Mouse (Mus musculus): ENCODE data around the gene Cfap73.

Cfap73 gene

DNA sequence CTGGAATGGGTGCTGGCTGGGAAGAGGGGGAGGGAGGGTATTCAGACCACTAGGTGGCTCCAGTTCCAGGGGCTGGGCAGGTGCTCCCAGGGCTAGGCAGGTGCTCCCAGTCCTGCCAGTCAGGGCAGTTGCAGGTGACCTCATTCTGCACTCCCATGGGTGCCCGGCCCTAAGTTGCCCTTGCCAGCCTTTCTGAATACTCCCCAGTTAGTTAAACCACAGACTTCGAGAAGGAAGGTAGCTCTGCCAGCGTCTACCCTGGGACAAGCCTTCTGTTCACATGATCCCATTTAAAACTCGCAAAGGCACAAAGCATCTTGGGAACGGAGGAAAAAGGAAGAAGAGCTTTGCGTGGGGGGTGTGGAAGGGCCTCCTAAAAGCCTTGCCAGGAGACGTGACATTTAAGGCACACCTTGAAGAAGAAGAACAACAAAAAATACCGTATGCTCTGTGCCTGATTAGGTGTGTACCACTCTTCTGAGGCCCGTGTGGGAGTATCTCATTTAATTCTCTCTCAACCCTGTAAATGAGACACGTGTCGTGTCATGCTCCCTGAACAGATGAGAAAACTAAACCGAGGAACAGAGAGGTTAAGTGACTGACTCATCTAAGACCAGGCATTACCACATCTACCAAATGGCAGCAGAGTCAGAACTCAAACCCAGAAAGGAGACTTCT is 13.9 kb upstream of the Cfap73 start:
- DNase-seq (ENCODE audit: low spot score) = peak; percentile 34

DNA sequence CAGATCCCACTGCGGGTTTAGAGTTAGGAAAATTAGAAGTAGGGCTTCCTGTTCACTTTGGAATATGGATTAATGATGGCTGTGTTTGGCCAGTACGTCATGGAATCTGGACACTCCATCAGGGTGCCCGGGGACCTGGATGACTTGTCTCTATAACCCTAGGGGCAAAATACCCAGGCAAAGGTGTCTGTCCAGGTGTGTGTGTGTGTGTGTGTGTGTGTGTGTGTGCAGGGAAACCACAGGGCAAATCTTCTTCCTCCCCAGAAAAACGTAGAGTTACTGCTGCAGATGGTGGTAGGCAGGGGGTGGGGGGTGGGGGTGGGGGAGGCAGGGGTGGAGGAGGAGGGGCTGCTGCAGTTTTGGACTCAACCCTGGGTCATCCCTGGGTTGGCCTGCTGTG is 13.3 kb upstream of the Cfap73 start:
- DNase-seq (ENCODE audit: low spot score) = no peak

- no peak for DNase-seq (ENCODE audit: low spot score)
These were observed 11.8 kb upstream of the Cfap73 start for GRCm38 (mm10) chr5:120645851-120646250.

DNA sequence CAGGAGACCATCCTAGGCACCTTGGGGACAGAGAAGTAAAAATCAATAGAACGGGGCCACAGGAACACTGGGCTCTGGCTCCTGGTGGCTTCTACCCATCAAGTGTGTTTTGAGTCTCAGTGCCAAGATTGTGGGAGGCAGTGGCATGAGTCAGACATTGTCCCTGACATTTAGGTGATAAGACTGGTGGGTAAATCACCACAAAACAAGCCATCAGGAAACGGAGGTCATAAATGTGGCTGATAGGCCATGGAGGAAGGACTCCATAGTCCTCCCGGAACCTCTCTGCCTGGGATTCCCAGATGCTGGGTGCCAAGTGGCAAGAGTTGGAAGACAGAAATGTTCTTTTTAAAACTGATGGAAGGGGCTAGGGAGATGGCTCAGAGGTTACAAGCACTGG is 10.2 kb upstream of the Cfap73 start:
- DNase-seq (ENCODE audit: low spot score) = no peak

DNA sequence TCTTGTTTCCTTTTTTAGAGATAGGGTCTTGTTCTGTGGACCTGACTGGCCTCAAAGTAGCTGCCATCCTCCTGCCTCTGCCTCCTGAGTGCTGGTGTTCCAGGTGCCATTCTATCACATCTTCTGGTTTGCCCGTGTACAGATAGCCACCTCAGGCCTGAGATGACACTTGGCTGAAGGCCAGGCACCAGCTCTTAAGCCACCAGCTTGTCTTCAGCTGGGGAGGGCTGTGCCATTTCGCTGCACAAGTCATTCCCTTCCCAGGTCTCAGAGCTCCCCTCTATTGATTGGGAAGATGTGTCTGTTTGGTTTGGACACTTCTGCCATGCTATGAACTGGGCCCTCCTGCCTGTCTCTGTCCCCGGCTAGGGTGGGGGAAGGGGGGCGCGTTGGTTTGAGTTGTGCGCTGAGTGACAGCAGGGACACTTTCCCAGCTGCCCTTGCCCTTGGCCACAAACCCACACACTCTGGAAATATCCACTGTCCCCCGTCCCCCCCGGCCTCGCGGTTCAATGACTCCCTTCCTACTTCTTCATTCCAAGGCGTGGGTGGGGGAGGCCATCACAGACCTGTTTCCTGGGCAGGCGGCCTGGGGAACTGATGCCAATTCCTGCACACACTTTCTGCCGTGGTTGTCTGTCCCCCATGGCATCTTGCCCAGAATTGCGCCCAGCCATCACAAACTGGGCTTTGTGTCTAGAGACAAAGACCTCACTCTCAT is 9.5 kb upstream of the Cfap73 start:
- no peak for DNase-seq (ENCODE audit: low spot score)

DNA sequence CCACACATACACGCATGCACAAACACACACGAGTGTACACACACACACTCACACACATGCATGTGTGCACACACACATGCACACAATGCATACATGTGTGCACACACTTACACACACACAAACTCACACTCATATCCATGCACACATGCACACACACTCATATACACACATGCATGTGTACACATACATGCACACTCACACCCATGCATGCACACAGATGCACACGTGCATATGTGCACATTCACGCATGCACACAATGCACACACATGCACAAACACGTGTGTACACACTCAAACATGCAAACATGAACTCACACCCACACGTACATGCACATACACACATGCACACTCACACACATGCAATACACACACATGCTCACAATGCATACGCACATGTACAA is 6.1 kb upstream of the Cfap73 start:
- no peak for DNase-seq (ENCODE audit: low spot score)

DNA sequence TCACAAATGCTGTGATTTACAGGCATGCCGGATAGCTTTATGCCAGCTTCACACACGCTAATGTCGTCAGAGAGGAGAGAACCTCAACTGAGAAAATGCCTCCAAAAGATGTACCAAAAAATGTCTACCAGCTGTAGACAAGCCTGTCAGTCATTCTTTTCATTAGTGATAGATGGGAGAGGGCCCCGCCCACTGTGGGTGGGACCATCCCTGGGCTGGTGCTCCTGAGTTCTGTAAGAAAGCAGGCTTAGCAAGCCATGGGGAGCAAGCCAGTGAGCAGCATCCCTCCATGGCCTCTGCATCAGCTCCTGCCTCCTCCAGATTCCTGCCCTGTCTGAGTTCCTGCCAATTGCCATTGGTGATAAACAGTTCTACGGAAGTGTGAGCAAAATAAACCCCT is 1.6 kb upstream of the Cfap73 start:
- no peak for DNase-seq (ENCODE audit: low spot score)

- no peak for DNase-seq (ENCODE audit: low spot score)
These were observed 825 bp upstream of the Cfap73 start for GRCm38 (mm10) chr5:120634860-120635259.

GRCm38 (mm10) chr5:120631892-120632291 is 2.1 kb downstream of the Cfap73 start:
- DNase-seq (ENCODE audit: low spot score) = no peak

DNA sequence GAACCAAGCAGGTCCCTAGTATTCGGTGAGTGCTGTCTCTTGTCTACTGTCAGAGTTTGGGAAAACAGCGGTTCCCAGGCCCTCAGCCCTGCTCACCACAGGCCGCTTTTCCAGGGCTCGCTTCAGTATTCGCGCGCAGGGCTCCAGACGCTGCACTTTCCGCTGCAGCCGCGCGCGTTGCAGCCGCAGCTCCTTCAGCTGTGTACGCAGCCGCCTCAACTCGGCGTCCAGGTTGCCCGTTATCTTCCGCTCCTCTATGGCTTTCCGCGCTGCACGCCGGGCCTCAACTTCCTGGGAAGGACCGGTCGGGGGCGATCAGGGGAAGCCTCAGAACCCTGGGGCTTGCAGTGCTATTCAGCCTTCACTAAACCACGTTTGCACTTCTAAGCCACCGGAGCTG is 2.9 kb downstream of the Cfap73 start:
- no peak for DNase-seq (ENCODE audit: low spot score)

DNA sequence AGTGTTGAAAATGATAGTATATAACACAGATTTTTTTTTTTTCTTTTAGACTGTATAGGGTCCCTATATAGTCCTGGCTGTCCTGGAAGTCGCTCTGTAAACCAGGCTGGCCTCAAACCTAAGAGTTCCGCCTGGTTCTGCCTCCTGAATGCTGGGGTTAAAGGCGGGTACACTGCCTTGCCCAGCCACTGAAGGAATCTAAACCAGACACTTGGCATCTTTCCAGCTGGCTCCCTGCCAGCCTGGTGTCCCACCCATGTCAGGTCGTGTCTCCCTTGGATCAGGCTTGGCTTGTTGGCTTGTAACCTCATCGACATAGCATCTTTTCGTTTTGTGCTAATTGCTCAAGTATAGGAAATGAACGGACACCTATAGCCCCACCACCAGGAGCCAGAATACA is 5.4 kb downstream of the Cfap73 start:
- no peak for DNase-seq (ENCODE audit: low spot score)

DNA sequence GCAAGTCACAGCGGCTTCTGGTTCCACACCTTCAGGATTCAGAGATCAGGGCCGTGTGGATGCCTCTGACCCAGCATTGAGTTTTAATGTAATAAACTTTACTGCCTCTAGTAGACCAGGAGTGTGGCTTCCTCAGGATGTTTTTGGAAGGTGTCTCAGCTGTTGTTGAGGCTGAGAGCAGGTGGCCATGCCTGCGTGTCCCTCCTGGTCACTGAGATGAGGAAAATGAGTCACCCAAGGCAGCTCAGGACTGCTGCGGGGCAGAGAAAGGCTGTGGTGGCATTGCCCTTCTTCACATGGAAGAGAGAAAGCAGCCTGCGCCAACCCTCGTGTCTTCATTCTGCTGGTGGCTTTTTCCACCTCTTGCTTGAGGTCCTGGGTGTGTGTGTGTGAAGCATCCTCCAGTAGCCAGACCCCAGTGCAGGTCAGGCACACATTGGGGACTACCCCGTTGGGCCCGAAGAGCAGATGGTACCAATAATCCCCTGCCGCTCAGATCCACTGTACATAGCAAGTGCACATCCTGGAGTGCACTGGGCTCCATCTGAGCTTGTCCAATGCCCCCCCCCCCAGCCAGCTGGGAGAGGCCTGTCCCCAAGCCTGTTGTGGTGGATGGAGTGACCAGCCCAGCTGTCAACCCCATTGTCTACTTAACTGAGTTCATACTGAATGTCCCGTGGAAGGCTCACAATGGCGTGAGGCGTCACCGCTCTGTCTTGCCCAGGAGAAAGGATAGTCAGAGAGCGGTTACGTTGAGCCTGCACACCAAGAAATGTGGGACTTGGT is 6.3 kb downstream of the Cfap73 start:
- DNase-seq (ENCODE audit: low spot score) = no peak

DNA sequence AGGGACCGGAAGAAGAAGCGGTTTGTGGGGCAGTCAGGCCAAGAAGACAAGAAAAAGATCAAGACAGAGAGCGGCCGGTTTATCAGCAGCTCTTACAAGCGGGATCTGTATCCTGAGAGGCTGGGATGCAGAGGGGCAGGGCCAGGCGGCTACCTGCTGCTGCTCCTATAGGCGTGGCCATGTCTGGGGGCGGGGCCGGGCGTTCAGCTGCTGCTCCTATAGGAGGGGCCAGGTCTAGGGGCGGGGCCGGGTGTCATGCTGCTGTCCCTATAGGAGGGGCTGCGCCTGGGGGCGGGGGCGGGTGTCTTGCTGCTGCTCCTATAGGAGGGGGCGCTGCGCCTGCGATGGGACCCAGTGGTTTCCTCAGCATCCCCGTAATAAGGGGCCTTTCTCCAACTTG is 7.6 kb downstream of the Cfap73 start:
- no peak for DNase-seq (ENCODE audit: low spot score)

GRCm38 (mm10) chr5:120624427-120624826 is 9.6 kb downstream of the Cfap73 start:
- DNase-seq (ENCODE audit: low spot score) = no peak

- DNase-seq (ENCODE audit: low spot score) = no peak
These were observed 11.7 kb downstream of the Cfap73 start for GRCm38 (mm10) chr5:120622198-120622851.

DNA sequence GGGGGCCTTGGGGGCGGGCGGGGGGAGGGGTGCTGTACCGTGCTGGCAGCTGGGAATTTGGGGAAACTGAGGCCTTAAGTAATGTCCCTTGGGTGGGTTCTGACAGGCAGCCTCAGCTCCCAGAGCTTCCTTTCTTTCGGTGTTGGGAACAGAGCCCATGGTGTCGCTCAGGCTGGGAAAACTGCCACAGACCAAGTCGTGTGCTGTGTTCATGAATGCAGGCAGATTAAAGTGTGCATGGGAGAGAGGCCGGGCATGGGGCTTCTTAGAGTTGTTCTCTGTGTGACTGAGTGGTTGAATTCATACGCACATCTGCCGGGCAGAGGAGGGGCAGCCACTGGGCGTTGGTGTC is 12.2 kb downstream of the Cfap73 start:
- DNase-seq (ENCODE audit: low spot score) = no peak

DNA sequence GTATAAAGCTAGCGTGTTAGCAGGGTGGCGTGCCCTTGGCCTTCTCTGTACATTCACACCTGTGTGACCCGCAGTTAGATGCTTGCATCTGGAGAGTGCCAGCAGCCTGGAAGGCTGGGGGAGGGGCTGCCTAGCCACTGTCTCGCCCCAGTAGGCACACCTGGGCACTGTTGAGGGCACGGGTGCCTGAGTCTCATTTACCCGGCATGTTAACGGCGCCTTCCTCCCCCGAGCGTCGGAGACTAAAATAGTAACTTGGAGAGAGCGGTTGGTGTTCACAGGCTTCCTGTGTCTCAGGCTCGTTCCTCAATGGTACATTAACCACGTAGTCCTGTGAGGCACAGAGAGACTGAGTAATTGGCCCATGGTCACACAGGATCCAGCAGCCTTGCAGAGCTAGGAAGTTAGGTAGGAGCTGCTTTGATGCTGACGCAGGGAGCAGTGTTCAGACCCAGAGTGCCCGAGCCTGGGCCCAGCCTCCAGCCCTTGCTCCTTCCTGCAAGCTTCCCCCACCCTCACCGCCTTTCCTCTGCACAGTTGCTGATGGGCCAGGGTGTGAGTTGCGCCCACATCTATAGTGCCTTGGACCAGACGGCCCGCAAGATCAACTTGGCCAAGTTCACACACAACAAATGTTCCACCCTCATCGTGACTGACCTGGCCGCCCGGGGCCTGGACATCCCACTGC is 12.8 kb downstream of the Cfap73 start:
- no peak for DNase-seq (ENCODE audit: low spot score)

DNA sequence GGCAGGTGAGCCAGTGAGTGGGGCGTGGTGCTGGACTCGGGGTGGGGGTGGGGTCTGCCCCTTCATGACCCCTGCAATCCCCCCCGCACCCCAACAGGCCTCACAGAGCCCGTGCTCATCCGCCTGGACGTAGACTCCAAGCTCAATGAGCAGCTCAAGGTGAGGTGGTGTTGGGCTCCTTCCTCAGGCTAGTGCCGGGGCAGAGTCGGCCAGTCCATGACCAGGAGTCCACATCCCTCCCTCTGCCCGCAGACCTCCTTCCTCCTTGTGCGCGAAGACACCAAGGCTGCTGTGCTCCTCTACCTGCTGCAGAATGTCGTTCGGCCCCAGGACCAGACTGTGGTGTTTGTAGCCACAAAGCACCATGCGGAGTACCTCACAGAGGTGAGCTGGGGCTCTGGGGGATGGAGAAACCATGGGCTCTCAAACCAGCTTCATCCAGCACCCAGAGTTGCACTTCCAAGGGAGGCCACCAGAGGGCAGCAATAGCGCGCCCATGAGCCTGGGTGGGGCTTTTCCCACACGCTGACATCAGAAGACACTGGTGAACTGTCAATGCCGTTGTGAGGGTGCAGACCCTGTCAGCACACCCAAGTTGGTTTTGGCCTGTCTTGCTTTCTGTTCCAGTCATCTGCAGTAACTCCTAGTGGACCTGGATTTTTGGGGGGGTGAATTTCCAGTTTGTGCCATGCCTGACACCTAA is 13.5 kb downstream of the Cfap73 start:
- no peak for DNase-seq (ENCODE audit: low spot score)

- DNase-seq (ENCODE audit: low spot score) = no peak
These were observed 14.8 kb downstream of the Cfap73 start for GRCm38 (mm10) chr5:120619201-120619600.

GRCm38 (mm10) chr5:120618778-120619177 is 15.3 kb downstream of the Cfap73 start:
- no peak for DNase-seq (ENCODE audit: low spot score)

- no peak for DNase-seq (ENCODE audit: low spot score)
These were observed 18.1 kb downstream of the Cfap73 start for GRCm38 (mm10) chr5:120615903-120616302.
